Mouse (Mus musculus) cortical plate, adult 2 months (tissue): ENCODE results near the gene Cox15. TPM values are rescaled to one million over a fixed set of nuclear protein-coding genes. Genes with fewer than 3 reads are reported as not detected.

Source experiments
- H3K27ac ChIP-seq: fragments of 200-500 bp; 2 replicates; pipeline ENCODE4 v1.5.1; 2012; ENCODE audit warnings: low read length, control low read depth, inconsistent platforms; ENCODE audit not compliant: insufficient read depth
- H3K4me1 ChIP-seq: fragments of 200-500 bp; 2 replicates; pipeline ENCODE4 v1.6.1; 2011; ENCODE audit warnings: low read length; ENCODE audit not compliant: control insufficient read depth, insufficient read depth
- H3K4me3 ChIP-seq: fragments of 200-500 bp; 2 replicates; pipeline ENCODE4 v1.5.1; 2011; ENCODE audit warnings: mild to moderate bottlenecking, low read length, control low read depth; ENCODE audit not compliant: insufficient read depth
- CTCF ChIP-seq: fragments of 200-500 bp; IDR thresholded peaks from 2 replicates; pipeline ENCODE4 v1.5.1; 2011; ENCODE audit warnings: mild to moderate bottlenecking, control low read depth, low read length; ENCODE audit not compliant: insufficient read depth; ENCODE audit errors: extremely low read depth
- POLR2A ChIP-seq: fragments of 200-500 bp; IDR thresholded peaks from 2 replicates; pipeline ENCODE4 v1.6.1; 2011; ENCODE audit warnings: mild to moderate bottlenecking, low read length, control low read depth; ENCODE audit not compliant: insufficient read depth; ENCODE audit errors: extremely low read depth
- polyA plus RNA-seq: library from polyadenylated mRNA; depleted of rRNA; stranded (reverse); fragments of >200 nt; gene quantifications from 2 replicates; pipeline ENCODE4 v1.2.3, GENCODE M21; 2012

Cox15 gene
- polyA plus RNA-seq, 1 experiment = 15.1 TPM

GRCm38 (mm10) chr19:43738409-43738808 lies 14.4 kb downstream of the Cox15 start:
- Histone ChIP-seq H3K4me3 (no peak overlapping the region), H3K4me1 (0 out of 2 replicates have a peak, but pooled peaks cover 1% of the 10 kb centered on the region), H3K27ac (no peak overlapping the region)
- TF ChIP-seq POLR2A (no peak), CTCF (no peak)

GRCm38 (mm10) chr19:43731157-43731556 lies 21.6 kb downstream of the Cox15 start:
- Histone ChIP-seq H3K27ac (no peak overlapping the region), H3K4me3 (no peak overlapping the region), H3K4me1 (0 out of 2 replicates have a peak, but pooled peaks cover 1% of the 10 kb centered on the region)
- TF ChIP-seq CTCF (no peak), POLR2A (no peak)

- TF ChIP-seq CTCF (no peak), POLR2A (no peak)
- H3K4me1 ChIP-seq = 0 out of 2 replicates have a peak, but pooled peaks cover 1% of the 10 kb centered on the region
- no peak overlapping the region for H3K4me3 ChIP-seq
- no peak overlapping the region for H3K27ac ChIP-seq
These were observed 22.8 kb downstream of the Cox15 start for GRCm38 (mm10) chr19:43730037-43730428.

GRCm38 (mm10) chr19:43729296-43730036 lies 23.3 kb downstream of the Cox15 start:
- H3K4me3 ChIP-seq = no peak overlapping the region
- TF ChIP-seq POLR2A = no peak
- no peak for TF ChIP-seq CTCF
- H3K27ac ChIP-seq = no peak overlapping the region
- H3K4me1 ChIP-seq = 0 out of 2 replicates have a peak, but pooled peaks cover 1% of the 10 kb centered on the region

- Histone ChIP-seq H3K4me1 (no peaks in the 10 kb centered on the region), H3K27ac (no peak overlapping the region), H3K4me3 (no peak overlapping the region)
- TF ChIP-seq POLR2A (no peak), CTCF (no peak)
These were observed 26.2 kb downstream of the Cox15 start for GRCm38 (mm10) chr19:43726510-43727146.

- TF ChIP-seq CTCF (no peak), POLR2A (no peak)
- Histone ChIP-seq H3K27ac (no peak overlapping the region), H3K4me1 (peaks cover 2% of the 10 kb centered on the region; the same call in 1 of the 2 replicates), H3K4me3 (no peak overlapping the region)
These were observed 28.0 kb downstream of the Cox15 start for GRCm38 (mm10) chr19:43724821-43725220.

- no peak overlapping the region for H3K4me3 ChIP-seq
- H3K4me1 ChIP-seq = peaks cover 2% of the 10 kb centered on the region; the same call in 1 of the 2 replicates
- no peak for TF ChIP-seq POLR2A
- no peak for TF ChIP-seq CTCF
- H3K27ac ChIP-seq = no peak overlapping the region
These were observed 28.6 kb downstream of the Cox15 start for GRCm38 (mm10) chr19:43724194-43724593.

GRCm38 (mm10) chr19:43723501-43723900 lies 29.3 kb downstream of the Cox15 start:
- Histone ChIP-seq H3K27ac (no peak overlapping the region), H3K4me1 (peaks cover 2% of the 10 kb centered on the region; the same call in 1 of the 2 replicates), H3K4me3 (no peak overlapping the region)
- TF ChIP-seq CTCF (no peak), POLR2A (no peak)

GRCm38 (mm10) chr19:43722891-43723290 lies 29.9 kb downstream of the Cox15 start:
- TF ChIP-seq CTCF (no peak), POLR2A (no peak)
- Histone ChIP-seq H3K4me1 (peaks cover 2% of the 10 kb centered on the region; the same call in 1 of the 2 replicates), H3K27ac (no peak overlapping the region), H3K4me3 (no peak overlapping the region)

GRCm38 (mm10) chr19:43720061-43720460 lies 32.7 kb downstream of the Cox15 start:
- peaks cover 2% of the 10 kb centered on the region; the same call in 1 of the 2 replicates for H3K4me1 ChIP-seq
- no peak for TF ChIP-seq CTCF
- no peak for TF ChIP-seq POLR2A
- no peak overlapping the region for H3K27ac ChIP-seq
- H3K4me3 ChIP-seq = no peak overlapping the region
